Mouse (Mus musculus) limb, embryonic 14.5 days (tissue): ENCODE data around the gene Ebna1bp2. TPM values are rescaled to one million over a fixed set of nuclear protein-coding genes. Genes with fewer than 3 reads are reported as not detected.

ENCODE experiments used
- ATAC-seq: fragments of 200-750 bp; cut with Nextera tagmentation; 2 replicates; pipeline ENCODE4 v1.8.0; 2017; ENCODE audit warnings: low read depth, moderate number of reproducible peaks, moderate TSS enrichment; ENCODE audit not compliant: low FRiP score
- DNase-seq: peaks from one replicate; pipeline ENCODE4 v3.0.0-alpha.2; 2015; ENCODE audit warnings: low spot score
- H3K27ac ChIP-seq: fragments of 300-500 bp; sonication (generic); replicated peaks from 2 replicates; pipeline ENCODE4 v1.5.1; 2014; ENCODE audit warnings: low read depth, mild to moderate bottlenecking, low read length, moderate library complexity, mixed read lengths
- H3K27me3 ChIP-seq: fragments of 300-500 bp; sonication (generic); 2 replicates; pipeline ENCODE4 v1.6.1; 2014; ENCODE audit warnings: low read length, mixed read lengths; ENCODE audit not compliant: control insufficient read depth, insufficient read depth
- H3K36me3 ChIP-seq: fragments of 300-500 bp; sonication (generic); 2 replicates; pipeline ENCODE4 v1.6.1; 2014; ENCODE audit warnings: mild to moderate bottlenecking, low read length, moderate library complexity, mixed read lengths; ENCODE audit not compliant: control insufficient read depth, insufficient read depth
- H3K4me1 ChIP-seq: fragments of 300-500 bp; sonication (generic); 2 replicates; pipeline ENCODE4 v1.6.1; 2014; ENCODE audit warnings: antibody characterized with exemption, low read length, mixed read lengths; ENCODE audit not compliant: control insufficient read depth, insufficient read depth
- H3K4me2 ChIP-seq: fragments of 300-500 bp; sonication (generic); replicated peaks from 2 replicates; pipeline ENCODE4 v1.6.1; 2014; ENCODE audit warnings: low read depth, mild to moderate bottlenecking, low read length, moderate library complexity; ENCODE audit not compliant: severe bottlenecking
- H3K4me3 ChIP-seq: fragments of 300-500 bp; sonication (generic); replicated peaks from 2 replicates; pipeline ENCODE4 v1.5.1; 2014; ENCODE audit warnings: low read length
- H3K9ac ChIP-seq: fragments of 300-500 bp; sonication (generic); 2 replicates; pipeline ENCODE4 v1.6.1; 2014; ENCODE audit warnings: mild to moderate bottlenecking, low read depth, low read length, moderate library complexity; ENCODE audit not compliant: severe bottlenecking
- H3K9me3 ChIP-seq: fragments of 300-500 bp; sonication (generic); 2 replicates; pipeline ENCODE4 v1.6.1; 2016; ENCODE audit warnings: low read length; ENCODE audit not compliant: control insufficient read depth
- POLR2A ChIP-seq: fragments of 200-500 bp; IDR thresholded peaks from 2 replicates; pipeline ENCODE4 v1.8.0; 2012; ENCODE audit warnings: inconsistent platforms, mild to moderate bottlenecking, moderate library complexity, borderline replicate concordance; ENCODE audit not compliant: insufficient read depth, insufficient read length; ENCODE audit errors: extremely low read depth
- WGBS: fragments of 180-500 bp; shearing (Covaris S2); extraction: QIAGEN DNeasy Blood & Tissue Kit; methylation state at CpG from one replicate; pipeline ENCODE4 v1.1.7; 2014; 5-methylcytosine and 5-hydroxymethylcytosine counted together
- polyA plus RNA-seq, 2 experiments: library from polyadenylated mRNA; depleted of rRNA in 1 of 2; stranded (reverse) in 1 of 2; unstranded in 1 of 2; fragments of >200 nt; fragmentation: Nextera tagmentation in 1 of 2; extraction: Ambion mirVana in 1 of 2; gene quantifications; 2 replicates each; pipeline versions ENCODE4 v1.2.1 to v1.2.3; 2012 to 2014

The Ebna1bp2 gene
- polyA plus RNA-seq (2012; rRNA removed) (62.1 and 100 TPM in 2 replicates), polyA plus RNA-seq (2014; fragmentation: Nextera tagmentation; extraction: Ambion mirVana) (139 and 148 TPM in 2 replicates)

GRCm38 (mm10) chr4:118620279-118620966, at the start of gene Ebna1bp2, which contains the start of gene Cfap57:
Gene Ebna1bp2 (plus strand): TSS chr4:118620799.
Gene Cfap57 (minus strand): TSS chr4:118620777.
- H3K27me3 ChIP-seq = no peaks in the 10 kb centered on the region
- H3K9ac ChIP-seq = peak within 1 kb of the TSS; percentile 77
- peaks cover 5% of the 10 kb centered on the region; the same call in 1 of the 2 replicates for H3K9me3 ChIP-seq
- DNase-seq (peak; percentile 96), ATAC-seq (peak; percentile 93)
- peak within 1 kb of the TSS; percentile 82 for H3K4me3 ChIP-seq
- H3K36me3 ChIP-seq = peaks cover 26% of the 10 kb centered on the region
- H3K4me2 ChIP-seq = peak within 1 kb of the TSS; percentile 87
- H3K27ac ChIP-seq = peak within 1 kb of the TSS; percentile 58; the same call in 1 of the 2 replicates
- peaks cover 9% of the 10 kb centered on the region; the same call in 1 of the 2 replicates for H3K4me1 ChIP-seq
- WGBS = under 1% methylated on average over 39 of the region's 41 CpGs
- TF ChIP-seq POLR2A = 0 out of 2 replicates have a peak, but pooled peaks have one; percentile 29

- no peak for TF ChIP-seq POLR2A
- Histone ChIP-seq H3K4me2 (no peak overlapping the region), H3K36me3 (no peaks in the 10 kb centered on the region), H3K9me3 (no peaks in the 10 kb centered on the region), H3K27me3 (no peaks in the 10 kb centered on the region), H3K9ac (no peak overlapping the region), H3K27ac (no peak overlapping the region), H3K4me3 (no peak overlapping the region), H3K4me1 (no peaks in the 10 kb centered on the region)
- 78% methylated on average over 15 of the region's 15 CpGs for WGBS
- DNase-seq = no peak
- ATAC-seq = no peak
Measured at GRCm38 (mm10) chr4:118571441-118571840, 49.2 kb upstream of the Ebna1bp2 start.

GRCm38 (mm10) chr4:118576097-118576496, 44.5 kb upstream of the Ebna1bp2 start:
- peak; percentile 57; the same call in 1 of the 2 replicates for ATAC-seq
- H3K4me2 ChIP-seq = no peak overlapping the region
- 7% methylated on average over 6 of the region's 6 CpGs for WGBS
- H3K4me3 ChIP-seq = no peak overlapping the region
- no peak overlapping the region for H3K27ac ChIP-seq
- TF ChIP-seq POLR2A = no peak
- peak; percentile 88 for DNase-seq
- H3K9me3 ChIP-seq = no peaks in the 10 kb centered on the region
- H3K4me1 ChIP-seq = no peaks in the 10 kb centered on the region
- H3K27me3 ChIP-seq = no peaks in the 10 kb centered on the region
- H3K36me3 ChIP-seq = no peaks in the 10 kb centered on the region
- H3K9ac ChIP-seq = no peak overlapping the region

GRCm38 (mm10) chr4:118579313-118579712, 41.3 kb upstream of the Ebna1bp2 start:
- Histone ChIP-seq H3K27ac (no peak overlapping the region), H3K36me3 (no peaks in the 10 kb centered on the region), H3K9ac (no peak overlapping the region), H3K27me3 (no peaks in the 10 kb centered on the region), H3K4me1 (no peaks in the 10 kb centered on the region), H3K9me3 (no peaks in the 10 kb centered on the region), H3K4me2 (no peak overlapping the region), H3K4me3 (no peak overlapping the region)
- ATAC-seq (no peak), DNase-seq (no peak)
- no peak for TF ChIP-seq POLR2A
- 55% methylated on average over 13 of the region's 13 CpGs for WGBS

- 51% methylated on average over 10 of the region's 11 CpGs for WGBS
- Histone ChIP-seq H3K27me3 (no peaks in the 10 kb centered on the region), H3K27ac (no peak overlapping the region), H3K9ac (no peak overlapping the region), H3K9me3 (no peaks in the 10 kb centered on the region), H3K4me1 (no peaks in the 10 kb centered on the region), H3K36me3 (no peaks in the 10 kb centered on the region), H3K4me3 (no peak overlapping the region), H3K4me2 (no peak overlapping the region)
- no peak for TF ChIP-seq POLR2A
- no peak for DNase-seq
- ATAC-seq = no peak
Measured at GRCm38 (mm10) chr4:118581508-118581907, 39.1 kb upstream of the Ebna1bp2 start.
